Mouse (Mus musculus): ENCODE results near the gene Ubr3. TPM values are rescaled to one million over a fixed set of nuclear protein-coding genes. Genes with fewer than 3 reads are reported as not detected.

Ubr3 gene
- 10 to 100 TPM; 20.7 to 21.6 TPM for polyA plus RNA-seq (2017; shearing (Covaris generic))

GRCm38 (mm10) chr2:69897039-69897617, at the start of gene Ubr3:
Gene Ubr3, plus strand, starts transcription at chr2:69897246.

GRCm38 (mm10) chr2:69861485-69862091, 35.5 kb upstream of the Ubr3 start, which contains the start of gene Ssb:
Gene Ssb, plus strand, starts transcription at chr2:69861562.

GRCm38 (mm10) chr2:69885451-69886305, 11.4 kb upstream of the Ubr3 start, which contains the start of gene Mettl5:
Gene Mettl5, minus strand, starts transcription at chr2:69885615.

GRCm38 (mm10) chr2:70038752-70039151, 141.7 kb downstream of the Ubr3 start, which contains the start of gene Myo3b:
Gene Myo3b, plus strand, starts transcription at chr2:70039126.

Other genes with a start within 250 kb of the Ubr3 start
- gene Klhl41, start 227.1 kb upstream of the Ubr3 start, polyA plus RNA-seq (2017; shearing (Covaris generic)): not detected
- gene Fastkd1, start 183.7 kb upstream of the Ubr3 start, polyA plus RNA-seq (2017; shearing (Covaris generic)): 10 to 100 TPM in 1 of 2 experiments, 1 to 10 TPM in 1; 6.5 to 11.7 TPM
- gene Ppig, start 174.7 kb upstream of the Ubr3 start, polyA plus RNA-seq (2017; shearing (Covaris generic)): 100 to 1,000 TPM; 173 to 213 TPM
- gene Ccdc173, start 107.7 kb upstream of the Ubr3 start, polyA plus RNA-seq (2017; shearing (Covaris generic)): 1 to 10 TPM; 2.0 to 3.7 TPM
- 10 to 100 TPM; 31.2 to 37.8 TPM for gene Phospho2, start 107.6 kb upstream of the Ubr3 start, polyA plus RNA-seq (2017; shearing (Covaris generic))
- under 1 TPM in 1 of 2 experiments, not detected in 1; 0.27 TPM for gene Klhl23, start 75.3 kb upstream of the Ubr3 start, polyA plus RNA-seq (2017; shearing (Covaris generic))
- 100 to 1,000 TPM; 349 to 359 TPM for gene Ssb, start 35.7 kb upstream of the Ubr3 start, polyA plus RNA-seq (2017; shearing (Covaris generic))
- 10 to 100 TPM; 28.1 to 36.4 TPM for gene Mettl5, start 11.6 kb upstream of the Ubr3 start, polyA plus RNA-seq (2017; shearing (Covaris generic))
- gene Myo3b, start 141.9 kb downstream of the Ubr3 start, polyA plus RNA-seq (2017; shearing (Covaris generic)): 10 to 100 TPM in 1 of 2 experiments, 1 to 10 TPM in 1; 5.7 to 13.8 TPM